Mouse (Mus musculus) lung, embryonic 16.5 days (tissue): ENCODE measurements around the gene Cd164l2. TPM values are rescaled to one million over a fixed set of nuclear protein-coding genes. Genes with fewer than 3 reads are reported as not detected.
A peak's percentile ranks its signal among the peaks of the same experiment; 100 is the strongest.

Experiments
- ATAC-seq: fragments of 200-750 bp; cut with Nextera tagmentation; 2 replicates; pipeline ENCODE4 v1.8.0; 2017; ENCODE audit warnings: low read depth, mild to moderate bottlenecking, moderate library complexity
- H3K27ac ChIP-seq: fragments of 300-500 bp; sonication (generic); 2 replicates; pipeline ENCODE4 v1.5.1; 2014; ENCODE audit warnings: mild to moderate bottlenecking, control low read depth, low read length
- H3K27me3 ChIP-seq: fragments of 300-500 bp; sonication (generic); 2 replicates; pipeline ENCODE4 v1.6.1; 2014; ENCODE audit warnings: low read depth, low read length, mixed read lengths; ENCODE audit not compliant: control insufficient read depth, insufficient read depth
- H3K36me3 ChIP-seq: fragments of 300-500 bp; sonication (generic); 2 replicates; pipeline ENCODE4 v1.6.1; 2014; ENCODE audit warnings: low read length; ENCODE audit not compliant: control insufficient read depth, insufficient read depth
- H3K4me1 ChIP-seq: fragments of 300-500 bp; sonication (generic); replicated peaks from 2 replicates; pipeline ENCODE4 v1.6.1; 2014; ENCODE audit warnings: low read length, mixed read lengths; ENCODE audit not compliant: control insufficient read depth, insufficient read depth
- H3K4me2 ChIP-seq: fragments of 300-500 bp; sonication (generic); 2 replicates; pipeline ENCODE4 v1.6.1; 2014; ENCODE audit warnings: low read depth, low read length, control low read depth
- H3K4me3 ChIP-seq: fragments of 300-500 bp; sonication (generic); 2 replicates; pipeline ENCODE4 v1.5.1; 2014; ENCODE audit warnings: mild to moderate bottlenecking, low read length, control low read depth
- H3K9ac ChIP-seq: fragments of 300-500 bp; sonication (generic); 2 replicates; pipeline ENCODE4 v1.6.1; 2014; ENCODE audit warnings: low read length, control low read depth
- H3K9me3 ChIP-seq: fragments of 300-500 bp; sonication (generic); 2 replicates; pipeline ENCODE4 v1.6.1; 2016; ENCODE audit warnings: low read length; ENCODE audit not compliant: control insufficient read depth
- WGBS: fragments of 180-500 bp; shearing (Covaris S2); extraction: QIAGEN DNeasy Blood & Tissue Kit; methylation state at CpG from one replicate; pipeline ENCODE4 v1.1.7; 2014; 5-methylcytosine and 5-hydroxymethylcytosine counted together
- polyA plus RNA-seq: library from polyadenylated mRNA; unstranded; fragments of >200 nt; fragmentation: Nextera tagmentation; extraction: Ambion mirVana; gene quantifications from 2 replicates; pipeline ENCODE4 v1.2.1, GENCODE M21; 2015

Gene Cd164l2
- polyA plus RNA-seq, 1 experiment from 2014 or later: 7.7 TPM

GRCm38 (mm10) chr4:133186856-133187255 lies 25.1 kb upstream of the Cd164l2 start:
- Histone ChIP-seq H3K4me2 (no peak overlapping the region), H3K9ac (no peak overlapping the region), H3K27ac (no peak overlapping the region), H3K9me3 (no peaks in the 10 kb centered on the region), H3K36me3 (peaks cover 38% of the 10 kb centered on the region), H3K27me3 (no peaks in the 10 kb centered on the region), H3K4me3 (no peak overlapping the region), H3K4me1 (peaks cover 27% of the 10 kb centered on the region)
- no peak for ATAC-seq
- WGBS: 86% methylated on average over 5 of the region's 5 CpGs

- 69% methylated on average over 10 of the region's 10 CpGs for WGBS
- Histone ChIP-seq H3K36me3 (peaks cover 55% of the 10 kb centered on the region), H3K27me3 (no peaks in the 10 kb centered on the region), H3K4me2 (no peak overlapping the region), H3K4me1 (peaks cover 15% of the 10 kb centered on the region), H3K9me3 (no peaks in the 10 kb centered on the region), H3K9ac (no peak overlapping the region), H3K4me3 (no peak overlapping the region), H3K27ac (no peak overlapping the region)
- no peak for ATAC-seq
Measured at GRCm38 (mm10) chr4:133189396-133189795, 22.5 kb upstream of the Cd164l2 start.

GRCm38 (mm10) chr4:133194482-133194881 lies 17.4 kb upstream of the Cd164l2 start:
- H3K27me3 ChIP-seq: no peaks in the 10 kb centered on the region
- H3K9ac ChIP-seq: no peak overlapping the region
- no peak overlapping the region for H3K4me2 ChIP-seq
- WGBS: 86% methylated on average over 11 of the region's 11 CpGs
- H3K9me3 ChIP-seq: no peaks in the 10 kb centered on the region
- H3K36me3 ChIP-seq: peaks cover 52% of the 10 kb centered on the region
- no peak overlapping the region for H3K27ac ChIP-seq
- no peak for ATAC-seq
- no peak overlapping the region for H3K4me3 ChIP-seq
- peaks cover 29% of the 10 kb centered on the region for H3K4me1 ChIP-seq

- Histone ChIP-seq H3K4me3 (no peak overlapping the region), H3K4me1 (peaks cover 34% of the 10 kb centered on the region), H3K9ac (no peak overlapping the region), H3K9me3 (no peaks in the 10 kb centered on the region), H3K36me3 (peaks cover 50% of the 10 kb centered on the region), H3K27ac (no peak overlapping the region), H3K27me3 (no peaks in the 10 kb centered on the region), H3K4me2 (no peak overlapping the region)
- WGBS: 56% methylated on average over 4 of the region's 4 CpGs
- ATAC-seq: no peak
Measured at GRCm38 (mm10) chr4:133195014-133195413, 16.9 kb upstream of the Cd164l2 start.

GRCm38 (mm10) chr4:133196136-133196535 lies 15.8 kb upstream of the Cd164l2 start:
- Histone ChIP-seq H3K36me3 (peaks cover 38% of the 10 kb centered on the region), H3K4me3 (no peak overlapping the region), H3K27me3 (no peaks in the 10 kb centered on the region), H3K27ac (no peak overlapping the region), H3K9ac (no peak overlapping the region), H3K4me2 (no peak overlapping the region), H3K4me1 (peaks cover 45% of the 10 kb centered on the region), H3K9me3 (no peaks in the 10 kb centered on the region)
- no peak for ATAC-seq
- 88% methylated on average over 2 of the region's 2 CpGs for WGBS

- Histone ChIP-seq H3K9ac (peak overlapping the region; percentile 35; the same call in 1 of the 2 replicates), H3K4me3 (no peak overlapping the region), H3K9me3 (no peaks in the 10 kb centered on the region), H3K4me1 (peaks cover 49% of the 10 kb centered on the region), H3K27me3 (no peaks in the 10 kb centered on the region), H3K4me2 (no peak overlapping the region), H3K27ac (no peak overlapping the region; the same call in 1 of the 2 replicates), H3K36me3 (peaks cover 37% of the 10 kb centered on the region)
- no peak for ATAC-seq
- 56% methylated on average over 7 of the region's 7 CpGs for WGBS
Measured at GRCm38 (mm10) chr4:133196852-133197251, 15.1 kb upstream of the Cd164l2 start.

GRCm38 (mm10) chr4:133197355-133197754 lies 14.6 kb upstream of the Cd164l2 start:
- Histone ChIP-seq H3K36me3 (peaks cover 33% of the 10 kb centered on the region), H3K27me3 (no peaks in the 10 kb centered on the region), H3K4me1 (peaks cover 49% of the 10 kb centered on the region), H3K27ac (peak overlapping the region; percentile 77), H3K4me2 (no peak overlapping the region), H3K9ac (peak overlapping the region; percentile 41), H3K4me3 (no peak overlapping the region), H3K9me3 (no peaks in the 10 kb centered on the region)
- ATAC-seq: no peak
- WGBS: 31% methylated on average over 5 of the region's 5 CpGs

GRCm38 (mm10) chr4:133197801-133198286 lies 14.1 kb upstream of the Cd164l2 start:
- Histone ChIP-seq H3K9ac (peak overlapping the region; percentile 41), H3K9me3 (no peaks in the 10 kb centered on the region), H3K36me3 (peaks cover 28% of the 10 kb centered on the region), H3K27ac (peak overlapping the region; percentile 77), H3K4me2 (no peak overlapping the region), H3K27me3 (no peaks in the 10 kb centered on the region), H3K4me3 (no peak overlapping the region), H3K4me1 (peaks cover 49% of the 10 kb centered on the region)
- WGBS: 43% methylated on average over 13 of the region's 13 CpGs
- ATAC-seq: peak; percentile 18; the same call in 1 of the 2 replicates

- WGBS: 33% methylated on average over 19 of the region's 19 CpGs
Measured at GRCm38 (mm10) chr4:133198337-133199180, 13.4 kb upstream of the Cd164l2 start.

More at GRCm38 (mm10) chr4:133198337-133199180, 13.4 kb upstream of the Cd164l2 start:
- Histone ChIP-seq H3K9me3 (no peaks in the 10 kb centered on the region), H3K36me3 (peaks cover 24% of the 10 kb centered on the region), H3K4me2 (no peak overlapping the region), H3K4me1 (peaks cover 49% of the 10 kb centered on the region), H3K27me3 (no peaks in the 10 kb centered on the region), H3K4me3 (no peak overlapping the region), H3K9ac (peak overlapping the region; percentile 32), H3K27ac (peak overlapping the region; percentile 77)
- ATAC-seq: peak; percentile 53
